30 mouse cellular contexts compared by ENCODE assay signal in genomic region chr15:102505073-102505769, GRCm38 (mm10). TPM values are rescaled to one million over a fixed set of nuclear protein-coding genes. Genes with fewer than 3 reads are reported as not detected.
DNase-seq lines count a peak whose midpoint lies in the region; ATAC-seq lines count a peak whose summit lies in the region.
"Had no signal": no experiment of that assay in that cellular context is flagged by ENCODE, and none has a peak within 500 bp of the region (broad histone marks: within the 10 kb centered on the region; RNA-seq: fewer than 3 reads in every experiment).

No protein-coding gene starts in this region.

- WGBS in heart, embryonic 13.5 days = 65% methylated on average over 12 of the region's 12 CpGs
- 72% methylated on average over 12 of the region's 12 CpGs for WGBS in heart, embryonic 12.5 days
- WGBS in midbrain, embryonic 11.5 days = 80% methylated on average over 12 of the region's 12 CpGs
- 76% methylated on average over 12 of the region's 12 CpGs for WGBS in midbrain, embryonic 16.5 days

- no peak overlapping the region for H3K4me2 ChIP-seq in heart, embryonic 13.5 days
- no peak overlapping the region for H3K4me2 ChIP-seq in heart, embryonic 12.5 days
- H3K4me2 ChIP-seq in midbrain, embryonic 11.5 days = no peak overlapping the region
- H3K4me2 ChIP-seq in midbrain, embryonic 16.5 days (ENCODE audit: low read length) = no peak overlapping the region
- H3K4me2 ChIP-seq: embryonic facial prominence, embryonic 12.5 days; forebrain, embryonic 13.5 days; heart, embryonic 15.5 days; liver, embryonic 15.5 days; lung, embryonic 15.5 days had no signal

- H3K27ac ChIP-seq in heart, embryonic 13.5 days (replicated peaks) = 0 out of 2 replicates have a peak overlapping the region, but pooled peaks have one; percentile 48
- H3K27ac ChIP-seq in heart, embryonic 12.5 days (ENCODE audit: poor library complexity, severe bottlenecking) = no peak overlapping the region
- H3K27ac ChIP-seq in midbrain, embryonic 11.5 days (ENCODE audit: low read depth, low read length) = no peak overlapping the region
- no peak overlapping the region for H3K27ac ChIP-seq in midbrain, embryonic 16.5 days (ENCODE audit: low read length)
- H3K27ac ChIP-seq: embryonic facial prominence, embryonic 12.5 days; forebrain, embryonic 13.5 days; heart, embryonic 15.5 days; liver, embryonic 15.5 days; midbrain, embryonic 10.5 days had no signal

- H3K36me3 ChIP-seq in heart, embryonic 13.5 days = peaks cover 57% of the 10 kb centered on the region
- H3K36me3 ChIP-seq in heart, embryonic 12.5 days = peaks cover 62% of the 10 kb centered on the region
- peaks cover 27% of the 10 kb centered on the region for H3K36me3 ChIP-seq in midbrain, embryonic 11.5 days (ENCODE audit: control insufficient read depth, insufficient read depth, low read length)
- peaks cover 45% of the 10 kb centered on the region for H3K36me3 ChIP-seq in midbrain, embryonic 16.5 days (ENCODE audit: control insufficient read depth, insufficient read depth, low read length)

- peak; percentile 36 for DNase-seq in cerebellum, adult 9-11 months
- DNase-seq in cerebellum, adult 11-12 months = no peak
- DNase-seq in midbrain, embryonic 11.5 days (ENCODE audit: low spot score, missing footprints) = peak; percentile 84
- DNase-seq in testis, postnatal 10 days (ENCODE audit: low spot score) = peak; percentile 45
- DNase-seq in left cerebral cortex, adult 11 months (ENCODE audit: low spot score) = no peak
- DNase-seq: adrenal gland, adult 2 months; heart, postnatal 4 days; kidney, postnatal 25 days; left cerebral cortex, postnatal 4 days; liver; right cerebral cortex, postnatal 25 days; thymus, postnatal 36 days had no signal

- H3K9ac ChIP-seq in heart, embryonic 13.5 days = no peak overlapping the region
- no peak overlapping the region for H3K9ac ChIP-seq in heart, embryonic 12.5 days
- no peak overlapping the region for H3K9ac ChIP-seq in midbrain, embryonic 11.5 days (ENCODE audit: low read length)
- H3K9ac ChIP-seq in midbrain, embryonic 16.5 days (ENCODE audit: low read depth, low read length) = no peak overlapping the region
- H3K9ac ChIP-seq: embryonic facial prominence, embryonic 12.5 days; forebrain, embryonic 13.5 days; heart, embryonic 15.5 days; liver, embryonic 15.5 days; lung, embryonic 15.5 days had no signal

- no peak for ATAC-seq in heart, embryonic 13.5 days (ENCODE audit: extremely low read depth, insufficient number of reproducible peaks, low FRiP score, low TSS enrichment)
- no peak for ATAC-seq in heart, embryonic 12.5 days (ENCODE audit: insufficient number of reproducible peaks, low FRiP score)
- ATAC-seq in midbrain, embryonic 11.5 days (ENCODE audit: low FRiP score) = no peak
- ATAC-seq in midbrain, embryonic 16.5 days = no peak
- ATAC-seq: CD4-positive, CD25-positive, alpha-beta regulatory T cell, adult 4 months; forebrain, embryonic 13.5 days; hindbrain, embryonic 16.5 days; intestine, embryonic 16.5 days had no signal

- H3K4me1 ChIP-seq in heart, embryonic 13.5 days = peaks cover 30% of the 10 kb centered on the region
- peaks cover 31% of the 10 kb centered on the region for H3K4me1 ChIP-seq in heart, embryonic 12.5 days (replicated peaks)
- H3K4me1 ChIP-seq in midbrain, embryonic 11.5 days (ENCODE audit: control insufficient read depth, insufficient read depth, low read length) = peaks cover 9% of the 10 kb centered on the region
- H3K4me1 ChIP-seq in midbrain, embryonic 16.5 days (ENCODE audit: control insufficient read depth, insufficient read depth, low read length) = peaks cover 14% of the 10 kb centered on the region

- H3K27me3 ChIP-seq in heart, embryonic 13.5 days (replicated peaks) = no peaks in the 10 kb centered on the region
- no peaks in the 10 kb centered on the region for H3K27me3 ChIP-seq in heart, embryonic 12.5 days (replicated peaks)
- H3K27me3 ChIP-seq in midbrain, embryonic 11.5 days (ENCODE audit: control insufficient read depth, insufficient read depth, low read length) = no peaks in the 10 kb centered on the region
- H3K27me3 ChIP-seq in midbrain, embryonic 16.5 days (ENCODE audit: control insufficient read depth, insufficient read depth, low read depth, low read length) = no peaks in the 10 kb centered on the region
- H3K27me3 ChIP-seq: embryonic facial prominence, embryonic 12.5 days; forebrain, embryonic 13.5 days; heart, embryonic 15.5 days; lung, embryonic 15.5 days had no signal

- H3K4me3 ChIP-seq in heart, embryonic 13.5 days = no peak overlapping the region
- no peak overlapping the region for H3K4me3 ChIP-seq in heart, embryonic 12.5 days
- H3K4me3 ChIP-seq in midbrain, embryonic 11.5 days (ENCODE audit: low read depth, low read length) = no peak overlapping the region
- no peak overlapping the region for H3K4me3 ChIP-seq in midbrain, embryonic 16.5 days (ENCODE audit: low read depth, low read length)
- H3K4me3 ChIP-seq: embryonic facial prominence, embryonic 12.5 days; erythroblast, embryonic 14.5 days; forebrain, embryonic 13.5 days; heart, embryonic 15.5 days; liver, embryonic 15.5 days; lung, embryonic 15.5 days; midbrain, embryonic 10.5 days had no signal

- no peaks in the 10 kb centered on the region for H3K9me3 ChIP-seq in heart, embryonic 13.5 days
- no peaks in the 10 kb centered on the region for H3K9me3 ChIP-seq in heart, embryonic 12.5 days (replicated peaks)
- no peaks in the 10 kb centered on the region for H3K9me3 ChIP-seq in midbrain, embryonic 11.5 days (ENCODE audit: control insufficient read depth, low read length)
- no peaks in the 10 kb centered on the region for H3K9me3 ChIP-seq in midbrain, embryonic 16.5 days (replicated peaks; ENCODE audit: control insufficient read depth, low read length, poor library complexity, severe bottlenecking)
- H3K9me3 ChIP-seq: embryonic facial prominence, embryonic 12.5 days; forebrain, embryonic 13.5 days; heart, embryonic 15.5 days; liver, embryonic 15.5 days; lung, embryonic 15.5 days; midbrain, embryonic 10.5 days had no signal

RNA-seq across cellular contexts. Expression of gene Gm10337, which starts 1.7 kb away (rescaled TPM):
- 4.2 TPM in 1 of 2 replicates, not detected in the other for polyA plus RNA-seq in heart, embryonic 13.5 days (2015; fragmentation: Nextera tagmentation; extraction: Ambion mirVana)
- not detected in 2 replicates for polyA plus RNA-seq in heart, embryonic 12.5 days (2016; fragmentation: Nextera tagmentation; extraction: Ambion mirVana)
- 6.7 TPM in 1 of 2 replicates, not detected in the other for polyA plus RNA-seq in midbrain, embryonic 11.5 days (2014; fragmentation: Nextera tagmentation; extraction: Ambion mirVana)
- 12.6 TPM in 1 of 2 replicates, not detected in the other for polyA plus RNA-seq in midbrain, embryonic 16.5 days (2015; fragmentation: Nextera tagmentation; extraction: Ambion mirVana)
- polyA plus RNA-seq: adrenal gland, adult 2 months; CD4-positive, CD25-positive, alpha-beta regulatory T cell, adult 4 months; embryonic facial prominence, embryonic 12.5 days; erythroblast, embryonic 14.5 days; frontal cortex, adult 2 months; kidney, embryonic 14.5 days; liver, embryonic 15.5 days; lung, embryonic 15.5 days; macrophage; midbrain, embryonic 10.5 days; spleen, adult 2 months; testis, adult 2 months had no signal

RNA-seq across cellular contexts. Expression of gene Map3k12, which starts 11.6 kb away (rescaled TPM):
- polyA plus RNA-seq in heart, embryonic 13.5 days (2015; fragmentation: Nextera tagmentation; extraction: Ambion mirVana) = 10.8 and 11.6 TPM in 2 replicates
- 14.7 and 17.3 TPM in 2 replicates for polyA plus RNA-seq in heart, embryonic 12.5 days (2016; fragmentation: Nextera tagmentation; extraction: Ambion mirVana)
- polyA plus RNA-seq in midbrain, embryonic 11.5 days (2014; fragmentation: Nextera tagmentation; extraction: Ambion mirVana) = 16.4 and 19.7 TPM in 2 replicates
- polyA plus RNA-seq in midbrain, embryonic 16.5 days (2015; fragmentation: Nextera tagmentation; extraction: Ambion mirVana) = 60.5 and 65.5 TPM in 2 replicates

RNA-seq across cellular contexts. Expression of gene Tarbp2, which starts 12.8 kb away (rescaled TPM):
- 94.6 and 103 TPM in 2 replicates for polyA plus RNA-seq in heart, embryonic 13.5 days (2015; fragmentation: Nextera tagmentation; extraction: Ambion mirVana)
- 100 and 104 TPM in 2 replicates for polyA plus RNA-seq in heart, embryonic 12.5 days (2016; fragmentation: Nextera tagmentation; extraction: Ambion mirVana)
- 91.2 and 96.6 TPM in 2 replicates for polyA plus RNA-seq in midbrain, embryonic 11.5 days (2014; fragmentation: Nextera tagmentation; extraction: Ambion mirVana)
- 94.1 and 105 TPM in 2 replicates for polyA plus RNA-seq in midbrain, embryonic 16.5 days (2015; fragmentation: Nextera tagmentation; extraction: Ambion mirVana)

RNA-seq across cellular contexts. Expression of gene Npff, which starts 19.5 kb away (rescaled TPM):
- 1.0 and 2.3 TPM in 2 replicates for polyA plus RNA-seq in heart, embryonic 13.5 days (2015; fragmentation: Nextera tagmentation; extraction: Ambion mirVana)
- 2.2 and 2.8 TPM in 2 replicates for polyA plus RNA-seq in heart, embryonic 12.5 days (2016; fragmentation: Nextera tagmentation; extraction: Ambion mirVana)
- polyA plus RNA-seq in midbrain, embryonic 11.5 days (2014; fragmentation: Nextera tagmentation; extraction: Ambion mirVana) = 0.98 and 1.9 TPM in 2 replicates
- polyA plus RNA-seq in midbrain, embryonic 16.5 days (2015; fragmentation: Nextera tagmentation; extraction: Ambion mirVana) = 1.4 and 2.2 TPM in 2 replicates

RNA-seq across cellular contexts. Expression of gene Pcbp2, which starts 34.9 kb away (rescaled TPM):
- 141 and 142 TPM in 2 replicates for polyA plus RNA-seq in heart, embryonic 13.5 days (2015; fragmentation: Nextera tagmentation; extraction: Ambion mirVana)
- polyA plus RNA-seq in heart, embryonic 12.5 days (2016; fragmentation: Nextera tagmentation; extraction: Ambion mirVana) = 134 and 142 TPM in 2 replicates
- polyA plus RNA-seq in midbrain, embryonic 11.5 days (2014; fragmentation: Nextera tagmentation; extraction: Ambion mirVana) = 234 and 255 TPM in 2 replicates
- 105 and 121 TPM in 2 replicates for polyA plus RNA-seq in midbrain, embryonic 16.5 days (2015; fragmentation: Nextera tagmentation; extraction: Ambion mirVana)

Comparison
In these comparisons a context has a peak if more than half of its experiments do, and no peak if none do; other contexts are left out.
1. DNase-seq: peak in cerebellum, adult 9-11 months (single experiment), midbrain, embryonic 11.5 days (single experiment) and testis, postnatal 10 days (single experiment); none in cerebellum, adult 11-12 months (single experiment) and left cerebral cortex, adult 11 months (single experiment).